Mouse (Mus musculus) CH12.LX (cell line): ENCODE data around the gene Wdcp.

Source experiments
- CTCF ChIP-seq, 2 experiments: IDR thresholded peaks in 1 of 2; conservative IDR thresholded peaks in 1 of 2; 2 replicates each; pipeline ENCODE4 v1.5.1; 2011 to 2012; ENCODE audit warnings: low read depth in 2 of 2, low read length in 2 of 2, improper control_type of control experiment in 1 of 2, inconsistent platforms in 1 of 2, mild to moderate bottlenecking in 1 of 2, moderate library complexity in 1 of 2
- E2F4 ChIP-seq: IDR thresholded peaks from 2 replicates; pipeline ENCODE4 v1.6.1; 2011; ENCODE audit warnings: low read depth, low read length, improper control_type of control experiment; ENCODE audit not compliant: insufficient replicate concordance
- MAX ChIP-seq: IDR thresholded peaks from 2 replicates; pipeline ENCODE4 v1.6.1; 2011; ENCODE audit warnings: low read length, improper control_type of control experiment
- MYC ChIP-seq: IDR thresholded peaks from 2 replicates; pipeline ENCODE4 v1.6.1; 2011; ENCODE audit warnings: low read depth, mild to moderate bottlenecking, improper control_type of control experiment, low read length
- POLR2A ChIP-seq: IDR thresholded peaks from 2 replicates; pipeline ENCODE4 v1.6.1; 2011; ENCODE audit warnings: low read depth, mild to moderate bottlenecking, improper control_type of control experiment, low read length
- RCOR1 ChIP-seq: conservative IDR thresholded peaks from 2 replicates; pipeline ENCODE4 v1.6.1; 2012; ENCODE audit warnings: low read depth, mild to moderate bottlenecking, inconsistent platforms, low read length, improper control_type of control experiment
- SIN3A ChIP-seq: IDR thresholded peaks from 2 replicates; pipeline ENCODE4 v1.6.1; 2012; ENCODE audit warnings: low read length, improper control_type of control experiment, inconsistent platforms
- USF1 ChIP-seq: IDR thresholded peaks from 2 replicates; pipeline ENCODE4 v1.6.1; 2014; ENCODE audit warnings: low read depth, mild to moderate bottlenecking, inconsistent platforms, low read length, improper control_type of control experiment
- ZC3H11A ChIP-seq: IDR thresholded peaks from 2 replicates; pipeline ENCODE4 v1.6.1; 2012; ENCODE audit warnings: low read depth, mild to moderate bottlenecking, inconsistent platforms, low read length, improper control_type of control experiment

DNA sequence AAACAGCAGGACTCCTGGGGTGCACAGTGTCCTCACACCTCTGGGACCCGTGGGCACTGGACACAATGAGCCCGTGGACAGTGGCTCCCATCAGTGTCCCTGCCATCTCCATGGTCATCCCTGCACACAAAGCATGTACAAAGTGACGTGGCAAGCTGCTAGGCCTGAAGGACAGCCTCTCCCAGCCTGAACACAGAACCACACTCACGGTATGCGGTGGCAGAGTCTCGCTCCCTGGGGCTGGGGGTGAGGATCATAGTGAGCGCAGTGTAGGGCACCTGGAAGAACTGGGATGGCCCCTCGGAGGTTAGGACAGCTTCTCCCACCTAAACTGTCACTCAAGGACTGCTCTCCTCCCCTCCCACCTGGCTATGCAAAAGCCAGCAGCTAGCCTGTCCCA is 25.8 kb downstream of the Wdcp start:
- TF ChIP-seq SIN3A (no peak), CTCF (conservative IDR thresholded peaks at IDR 0.05 in 1 of 2, IDR thresholded peaks at IDR 0.05 in 1 of 2; ENCODE audit: low read depth in 2 of 2, low read length in 2 of 2) (no peak), MYC (no peak), ZC3H11A (no peak), RCOR1 (no peak), MAX (no peak), POLR2A (no peak), USF1 (no peak), E2F4 (no peak)
